Mouse (Mus musculus) thymus, adult 2 months (tissue): Measurements from ENCODE around the gene Gm13889.

Experiments
- CTCF ChIP-seq: fragments of 200-500 bp; IDR thresholded peaks from 2 replicates; pipeline ENCODE4 v1.5.1; 2012; ENCODE audit warnings: mild to moderate bottlenecking, control low read depth, low read length, moderate library complexity, borderline replicate concordance; ENCODE audit not compliant: control insufficient read depth, poor library complexity, insufficient read depth; ENCODE audit errors: extremely low read depth
- POLR2A ChIP-seq: fragments of 200-500 bp; IDR thresholded peaks from 2 replicates; pipeline ENCODE4 v1.6.1; 2012; ENCODE audit warnings: mild to moderate bottlenecking, low read length, control low read depth, moderate library complexity; ENCODE audit not compliant: control insufficient read depth, poor library complexity, insufficient read depth; ENCODE audit errors: extremely low read depth

DNA sequence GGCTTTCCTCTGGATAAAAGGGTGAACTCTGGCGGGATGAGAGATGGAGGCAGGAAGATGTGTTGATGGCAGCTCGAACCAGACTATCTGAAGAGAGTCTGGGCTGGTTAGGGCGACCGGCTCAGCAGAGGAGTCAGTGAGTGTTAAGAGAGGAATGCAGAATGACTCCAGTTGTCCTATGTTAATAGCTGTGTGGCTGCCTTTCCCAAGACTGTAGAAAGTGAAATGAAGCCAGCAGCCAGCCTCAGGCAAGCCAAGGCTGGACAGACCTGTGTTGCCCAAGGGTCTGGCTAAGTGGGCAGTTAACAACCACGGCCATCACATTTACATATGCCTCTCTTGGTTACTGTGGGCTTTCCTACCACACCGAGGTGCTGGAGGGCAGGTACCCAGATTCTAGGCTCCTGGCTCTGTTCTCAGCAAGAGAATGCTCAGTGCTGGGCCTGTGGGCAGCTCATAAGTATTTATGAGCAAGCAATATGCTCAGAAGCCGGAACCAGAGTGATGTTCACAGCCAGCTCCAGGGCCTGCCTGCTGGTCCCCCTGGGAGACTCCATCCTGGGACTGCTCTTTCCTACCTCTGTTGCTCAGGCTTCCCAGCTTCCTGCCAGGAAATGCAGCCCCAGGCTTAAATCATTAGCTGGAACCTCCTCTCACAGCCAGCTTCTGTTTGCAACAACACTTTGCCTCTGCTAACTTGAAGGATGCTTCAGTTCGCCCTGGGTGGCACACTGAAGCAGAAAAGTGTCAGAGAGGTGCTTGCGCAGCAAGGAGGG, 49.3 kb downstream of the Gm13889 start:
- TF ChIP-seq POLR2A (no peak), CTCF (no peak)
